In the genomic region with DNA sequence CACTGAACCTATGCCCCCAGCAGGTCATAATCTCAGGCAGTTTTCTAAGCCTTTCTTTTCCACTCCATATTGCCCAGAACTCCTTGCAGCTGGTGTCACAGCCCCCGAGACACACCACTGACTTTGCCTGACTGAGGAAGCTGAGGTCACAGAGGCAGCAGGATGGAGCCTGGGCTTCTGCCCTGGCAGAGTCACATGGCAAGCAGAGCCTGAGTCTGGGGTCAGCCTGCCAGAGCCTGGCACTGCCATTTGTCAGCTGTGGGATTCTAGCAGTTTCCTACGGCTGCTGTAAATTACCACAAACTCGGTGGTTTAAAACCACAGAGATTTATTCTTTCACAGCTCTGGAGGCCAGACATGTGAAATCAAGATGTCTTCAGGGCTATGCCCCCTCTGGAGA, we compare ENCODE assay signal across 15 mouse cellular contexts.
"Had no signal": no experiment of that assay in that cellular context is flagged by ENCODE, and none has a peak within 500 bp of the region (broad histone marks: within the 10 kb centered on the region; RNA-seq: fewer than 3 reads in every experiment).

No protein-coding gene starts in this region.

- H3K4me2 ChIP-seq: kidney, embryonic 15.5 days; limb, embryonic 13.5 days; neural tube, embryonic 13.5 days; stomach, embryonic 15.5 days had no signal

- H3K27ac ChIP-seq: kidney, embryonic 15.5 days; limb, embryonic 13.5 days; liver, embryonic 14.5 days; neural tube, embryonic 13.5 days; stomach, embryonic 15.5 days had no signal

- DNase-seq: kidney, adult 2 months; kidney, postnatal 14 days; layer of hippocampus, adult 9-11 months; layer of hippocampus, postnatal 36 days; lung, adult 18-20 months; midbrain, embryonic 14.5 days; retina, postnatal 1 day; right cerebral cortex, postnatal 4 days; thymus, postnatal 4 days had no signal

- H3K36me3 ChIP-seq: kidney, embryonic 15.5 days; limb, embryonic 13.5 days; neural tube, embryonic 13.5 days; stomach, embryonic 15.5 days had no signal

- H3K4me1 ChIP-seq: stomach, embryonic 15.5 days had no signal

- H3K4me3 ChIP-seq: kidney, embryonic 15.5 days; limb, embryonic 13.5 days; neural tube, embryonic 13.5 days; stomach, embryonic 15.5 days had no signal

- H3K27me3 ChIP-seq: kidney, embryonic 15.5 days; limb, embryonic 13.5 days; neural tube, embryonic 13.5 days; stomach, embryonic 15.5 days had no signal

- ATAC-seq: intestine, embryonic 16.5 days had no signal
